Mouse (Mus musculus): ENCODE results near the gene Fign. TPM values are rescaled to one million over a fixed set of nuclear protein-coding genes. Genes with fewer than 3 reads are reported as not detected.
A peak's percentile ranks its signal among the peaks of the same experiment; 100 is the strongest.

Fign gene
- total and polyA plus RNA-seq, 2 experiments from 2014 or later: 10.7 to 11.6 TPM

DNA sequence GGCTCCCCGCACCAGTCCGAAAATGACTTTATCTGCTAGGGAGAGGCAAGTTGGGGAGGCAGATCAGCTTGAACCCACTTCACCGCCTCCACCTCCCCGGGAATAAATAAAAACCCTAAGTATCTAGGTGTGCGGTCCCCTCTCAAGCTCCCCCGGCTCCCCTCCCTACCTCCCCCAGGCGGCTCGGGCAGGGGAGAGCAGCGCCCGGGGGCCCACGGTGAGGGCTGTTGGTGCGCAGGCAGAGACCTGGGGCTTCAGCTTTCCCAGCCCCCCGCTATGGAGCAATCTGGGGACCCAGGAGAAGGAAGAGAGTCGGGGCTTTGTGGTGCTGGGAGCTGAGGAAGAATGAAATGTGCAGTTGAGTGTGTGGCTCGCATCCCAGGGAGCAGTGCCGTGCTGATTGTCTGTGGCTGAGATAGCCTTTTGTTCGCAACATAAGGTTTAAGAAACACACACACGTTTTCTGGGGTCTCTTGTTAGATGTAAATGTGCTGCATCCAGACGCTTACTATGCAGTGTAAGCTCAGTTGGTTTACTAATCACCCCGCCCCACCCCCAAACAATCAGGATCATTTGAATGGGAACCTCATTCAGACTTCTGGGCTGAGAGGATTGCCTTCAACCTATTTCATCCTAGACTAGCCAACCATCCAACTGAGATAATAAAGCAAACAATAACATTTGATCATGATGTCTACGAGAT, 931 bp upstream of the Fign start:
- Histone ChIP-seq H3K27ac (ENCODE audit: low read depth, low read length) (peak overlapping the region; percentile 73), H3K4me1 (ENCODE audit: insufficient read depth) (peaks cover 5% of the 10 kb centered on the region; the same call in 1 of the 2 replicates), H3K4me2 (ENCODE audit: low read depth) (peak overlapping the region; percentile 91), H3K9me3 (ENCODE audit: low read length) (no peaks in the 10 kb centered on the region), H3K36me3 (ENCODE audit: insufficient read depth) (no peaks in the 10 kb centered on the region), H3K4me3 (ENCODE audit: low read depth, low read length) (peak overlapping the region; percentile 66), H3K27me3 (ENCODE audit: insufficient read depth, low read length) (peaks cover 4% of the 10 kb centered on the region; the same call in 1 of the 2 replicates), H3K9ac (peak overlapping the region; percentile 66)
- peak; percentile 82 for ATAC-seq
- peak; percentile 63 for DNase-seq
- 3% methylated on average over 21 of the region's 21 CpGs for WGBS
- TF ChIP-seq CTCF (IDR thresholded peaks at IDR 0.05; ENCODE audit: low read depth): peak; percentile 49

DNA sequence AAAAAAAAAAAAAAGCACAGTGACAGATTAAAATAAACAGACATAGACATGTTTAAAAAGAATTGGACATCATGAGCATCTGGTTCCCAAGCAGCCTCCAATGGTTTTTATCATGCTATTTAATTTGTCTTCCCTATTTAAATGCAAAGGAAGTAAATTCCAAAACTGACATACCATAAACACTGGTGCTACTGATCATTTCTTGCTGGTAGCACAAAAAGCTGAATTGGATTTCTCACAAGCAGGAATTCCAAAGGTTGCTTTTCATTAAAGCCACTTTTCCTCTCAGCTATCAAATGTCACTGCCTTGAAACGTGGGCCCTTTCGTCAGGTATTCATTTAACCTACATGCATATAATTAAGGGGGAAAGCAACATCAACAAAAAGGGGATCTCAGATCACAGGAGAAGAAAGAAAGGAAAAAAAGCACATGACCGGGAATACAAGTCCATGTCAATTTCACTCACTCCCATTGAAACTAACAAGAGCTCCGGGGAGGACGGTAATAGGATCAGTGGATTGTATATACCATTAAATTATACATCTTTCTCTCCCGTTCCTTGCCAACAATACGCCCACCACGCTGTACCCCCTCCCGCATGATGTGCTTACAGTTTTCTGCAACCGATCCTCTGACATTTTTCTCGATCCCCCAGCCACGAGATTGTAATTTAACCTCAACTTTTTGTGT, 972 bp downstream of the Fign start:
- no peak for TF ChIP-seq CTCF (IDR thresholded peaks at IDR 0.05; ENCODE audit: low read depth)
- peak; percentile 56 for DNase-seq
- peak overlapping the region; percentile 91 for H3K4me2 ChIP-seq (ENCODE audit: low read depth)
- peaks cover 9% of the 10 kb centered on the region for H3K27me3 ChIP-seq (ENCODE audit: insufficient read depth, low read length)
- 2% methylated on average over 12 of the region's 12 CpGs for WGBS
- no peak for ATAC-seq
- peak overlapping the region; percentile 66 for H3K9ac ChIP-seq
- peaks cover 5% of the 10 kb centered on the region; the same call in 1 of the 2 replicates for H3K4me1 ChIP-seq (ENCODE audit: insufficient read depth)
- H3K27ac ChIP-seq (ENCODE audit: low read depth, low read length): no peak overlapping the region
- no peaks in the 10 kb centered on the region for H3K36me3 ChIP-seq (ENCODE audit: insufficient read depth)
- peak overlapping the region; percentile 66 for H3K4me3 ChIP-seq (ENCODE audit: low read depth, low read length)
- H3K9me3 ChIP-seq (ENCODE audit: low read length): no peaks in the 10 kb centered on the region

DNA sequence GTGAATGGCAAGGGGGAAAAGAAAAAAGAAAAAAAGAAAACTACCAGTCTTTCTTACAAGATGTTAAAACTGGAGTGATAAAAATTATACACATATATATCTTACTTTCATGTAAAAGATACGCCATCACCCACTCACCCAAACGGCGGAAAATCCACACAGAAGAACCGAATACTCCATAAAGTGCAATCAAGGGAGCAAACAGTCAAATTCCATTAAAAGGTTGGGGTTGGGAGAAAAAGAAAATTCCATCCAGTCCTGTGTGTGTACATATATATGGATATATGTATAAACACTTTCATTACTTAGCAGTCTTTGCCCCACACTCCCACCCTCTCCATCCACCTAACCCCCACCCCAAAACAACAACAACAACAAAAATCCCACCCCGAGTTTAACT, 1.7 kb downstream of the Fign start:
- 40% methylated on average over 5 of the region's 5 CpGs for WGBS
- Histone ChIP-seq H3K9me3 (ENCODE audit: low read length) (no peaks in the 10 kb centered on the region), H3K27me3 (ENCODE audit: insufficient read depth, low read length) (peaks cover 9% of the 10 kb centered on the region), H3K9ac (no peak overlapping the region), H3K4me1 (ENCODE audit: insufficient read depth) (peaks cover 5% of the 10 kb centered on the region; the same call in 1 of the 2 replicates), H3K4me3 (ENCODE audit: low read depth, low read length) (peak overlapping the region; percentile 66), H3K36me3 (ENCODE audit: insufficient read depth) (no peaks in the 10 kb centered on the region), H3K4me2 (ENCODE audit: low read depth) (peak overlapping the region; percentile 91), H3K27ac (ENCODE audit: low read depth, low read length) (no peak overlapping the region)
- DNase-seq (no peak), ATAC-seq (no peak)
- no peak for TF ChIP-seq CTCF (IDR thresholded peaks at IDR 0.05; ENCODE audit: low read depth)

DNA sequence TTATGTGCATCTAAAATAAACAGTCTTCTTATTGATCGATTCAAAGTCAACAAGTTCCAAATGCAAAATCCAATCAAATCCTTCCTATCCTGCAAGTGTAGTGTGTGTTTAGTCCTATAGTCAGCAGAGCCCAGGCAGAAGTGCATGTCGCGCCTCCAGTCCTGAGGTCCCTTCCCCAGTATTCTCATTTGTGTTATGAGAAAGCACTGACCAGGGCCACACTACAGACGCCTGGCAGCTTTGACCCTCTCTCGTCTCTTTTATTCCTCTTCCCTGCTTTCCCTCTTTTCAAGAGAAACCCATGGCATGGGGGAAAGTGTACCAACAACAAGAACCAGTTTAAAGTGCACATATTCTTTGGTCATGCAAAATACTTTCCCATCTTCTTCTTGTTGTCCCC, 2.3 kb downstream of the Fign start:
- H3K27me3 ChIP-seq (ENCODE audit: insufficient read depth, low read length): peaks cover 9% of the 10 kb centered on the region
- ATAC-seq (no peak), DNase-seq (no peak)
- no peak overlapping the region for H3K9ac ChIP-seq
- no peak overlapping the region for H3K27ac ChIP-seq (ENCODE audit: low read depth, low read length)
- peak overlapping the region; percentile 1; the same call in 1 of the 2 replicates for H3K4me3 ChIP-seq (ENCODE audit: low read depth, low read length)
- 33% methylated on average over 5 of the region's 5 CpGs for WGBS
- peak overlapping the region; percentile 16 for H3K4me2 ChIP-seq (ENCODE audit: low read depth)
- no peaks in the 10 kb centered on the region for H3K36me3 ChIP-seq (ENCODE audit: insufficient read depth)
- H3K9me3 ChIP-seq (ENCODE audit: low read length): no peaks in the 10 kb centered on the region
- no peak for TF ChIP-seq CTCF (IDR thresholded peaks at IDR 0.05; ENCODE audit: low read depth)
- peaks cover 5% of the 10 kb centered on the region; the same call in 1 of the 2 replicates for H3K4me1 ChIP-seq (ENCODE audit: insufficient read depth)

DNA sequence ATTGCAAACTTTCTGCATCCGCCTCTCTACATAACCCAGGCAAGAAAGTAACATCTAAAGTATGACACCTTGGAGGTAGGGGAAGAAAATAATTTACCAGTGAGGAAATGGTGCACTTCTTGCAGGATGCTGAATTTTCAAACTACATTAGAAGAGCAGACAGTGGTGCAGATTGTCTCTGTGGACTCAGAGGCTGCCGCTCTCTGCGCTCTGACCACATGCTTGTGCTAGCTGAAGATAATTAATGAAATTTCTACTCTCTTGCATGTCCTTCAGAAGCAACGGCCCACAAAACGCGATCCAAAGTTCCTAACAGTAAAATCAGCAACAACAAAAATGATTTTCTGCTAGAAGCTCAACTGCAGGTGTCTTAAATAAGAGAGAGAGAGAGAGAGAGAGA, 4.8 kb downstream of the Fign start:
- no peak for TF ChIP-seq CTCF (IDR thresholded peaks at IDR 0.05; ENCODE audit: low read depth)

DNA sequence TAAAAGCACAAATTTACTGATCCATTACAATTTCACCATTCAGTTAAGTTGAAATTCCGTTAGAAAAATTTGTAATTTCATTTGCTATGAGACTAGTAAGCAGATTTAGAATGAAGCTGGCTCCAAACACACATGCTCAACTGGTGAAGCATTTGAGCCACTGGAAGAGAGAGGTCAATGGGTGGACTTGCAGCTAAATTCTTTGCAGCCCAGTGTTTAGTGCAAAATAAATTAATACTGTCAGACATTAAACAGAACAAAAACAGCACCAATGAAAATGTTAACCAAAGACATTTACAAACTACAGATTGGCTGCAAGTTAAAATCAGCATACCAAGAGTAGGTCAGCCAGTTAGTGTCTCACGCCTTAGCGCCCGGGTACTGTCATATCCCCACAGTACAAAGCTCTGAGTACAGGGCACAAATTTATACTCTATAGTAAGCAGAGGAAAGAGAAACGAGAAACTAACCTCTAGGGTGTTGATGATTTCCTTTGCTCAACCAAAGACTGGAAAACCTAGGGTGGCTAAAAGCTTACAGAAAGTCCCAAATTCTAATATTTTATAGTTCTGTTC, 13.9 kb downstream of the Fign start:
- TF ChIP-seq CTCF (IDR thresholded peaks at IDR 0.05; ENCODE audit: low read depth): no peak
- DNase-seq: no peak
- H3K4me3 ChIP-seq (ENCODE audit: low read depth, low read length): no peak overlapping the region
- H3K4me2 ChIP-seq (ENCODE audit: low read depth): no peak overlapping the region
- no peaks in the 10 kb centered on the region for H3K9me3 ChIP-seq (ENCODE audit: low read length)
- H3K27me3 ChIP-seq (ENCODE audit: insufficient read depth, low read length): no peaks in the 10 kb centered on the region
- H3K27ac ChIP-seq (ENCODE audit: low read depth, low read length): no peak overlapping the region
- no peaks in the 10 kb centered on the region for H3K36me3 ChIP-seq (ENCODE audit: insufficient read depth)
- H3K9ac ChIP-seq: no peak overlapping the region
- no peaks in the 10 kb centered on the region for H3K4me1 ChIP-seq (ENCODE audit: insufficient read depth)
- no peak for ATAC-seq
- 78% methylated on average over 5 of the region's 5 CpGs for WGBS

More for the DNA sequence above, 4.8 kb downstream of the Fign start:
- Histone ChIP-seq H3K4me2 (ENCODE audit: low read depth) (peak overlapping the region; percentile 10; the same call in 1 of the 2 replicates), H3K36me3 (ENCODE audit: insufficient read depth) (no peaks in the 10 kb centered on the region), H3K27me3 (ENCODE audit: insufficient read depth, low read length) (peaks cover 9% of the 10 kb centered on the region), H3K27ac (ENCODE audit: low read depth, low read length) (no peak overlapping the region), H3K4me1 (ENCODE audit: insufficient read depth) (no peaks in the 10 kb centered on the region), H3K9ac (no peak overlapping the region), H3K9me3 (ENCODE audit: low read length) (no peaks in the 10 kb centered on the region), H3K4me3 (ENCODE audit: low read depth, low read length) (no peak overlapping the region)
- DNase-seq (no peak), ATAC-seq (no peak)
- 70% methylated on average over 6 of the region's 6 CpGs for WGBS

DNA sequence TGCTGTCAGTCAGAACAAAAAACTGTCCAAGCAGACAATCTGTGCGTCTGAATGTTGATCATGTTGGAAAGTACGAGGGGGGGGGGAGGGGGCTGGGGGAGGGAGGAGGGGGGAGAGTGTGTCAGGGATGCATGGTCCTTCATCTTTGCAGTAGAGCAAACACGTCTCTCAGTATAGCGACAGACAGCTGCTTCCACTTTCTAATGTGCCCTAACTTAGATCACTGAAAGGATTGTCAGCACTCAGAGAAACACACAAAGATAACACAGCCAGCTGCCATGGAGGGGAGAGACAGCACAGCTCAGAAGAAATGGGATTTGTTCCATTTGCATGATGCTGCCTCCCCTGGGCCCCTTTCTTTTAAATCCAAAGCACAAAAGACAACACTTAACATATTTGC, 18.1 kb downstream of the Fign start:
- Histone ChIP-seq H3K36me3 (ENCODE audit: insufficient read depth) (no peaks in the 10 kb centered on the region), H3K27me3 (ENCODE audit: insufficient read depth, low read length) (no peaks in the 10 kb centered on the region), H3K4me2 (ENCODE audit: low read depth) (no peak overlapping the region), H3K4me1 (ENCODE audit: insufficient read depth) (no peaks in the 10 kb centered on the region), H3K9me3 (ENCODE audit: low read length) (no peaks in the 10 kb centered on the region), H3K4me3 (ENCODE audit: low read depth, low read length) (no peak overlapping the region), H3K9ac (no peak overlapping the region), H3K27ac (ENCODE audit: low read depth, low read length) (no peak overlapping the region)
- 15% methylated on average over 4 of the region's 4 CpGs for WGBS
- peak; percentile 51 for DNase-seq
- ATAC-seq: peak; percentile 77
- TF ChIP-seq CTCF (IDR thresholded peaks at IDR 0.05; ENCODE audit: low read depth): no peak
